Mouse (Mus musculus) kidney, adult 11 months (tissue): ENCODE data around the gene Pnmal2.
"Not testable (repeated sequence)": the region's sequence is repeated elsewhere in the genome, so short reads cannot be mapped to it uniquely, and the experiment has no call there.

Experiments used
- DNase-seq: peaks from one replicate; pipeline ENCODE4 v3.0.0; 2022

The Pnmal2 gene

GRCm38 (mm10) chr7:16946441-16947348, 2.2 kb downstream of the Pnmal2 start:
- DNase-seq = no peak

- no peak for DNase-seq
Measured at GRCm38 (mm10) chr7:16947349-16947895, 2.9 kb downstream of the Pnmal2 start.

DNA sequence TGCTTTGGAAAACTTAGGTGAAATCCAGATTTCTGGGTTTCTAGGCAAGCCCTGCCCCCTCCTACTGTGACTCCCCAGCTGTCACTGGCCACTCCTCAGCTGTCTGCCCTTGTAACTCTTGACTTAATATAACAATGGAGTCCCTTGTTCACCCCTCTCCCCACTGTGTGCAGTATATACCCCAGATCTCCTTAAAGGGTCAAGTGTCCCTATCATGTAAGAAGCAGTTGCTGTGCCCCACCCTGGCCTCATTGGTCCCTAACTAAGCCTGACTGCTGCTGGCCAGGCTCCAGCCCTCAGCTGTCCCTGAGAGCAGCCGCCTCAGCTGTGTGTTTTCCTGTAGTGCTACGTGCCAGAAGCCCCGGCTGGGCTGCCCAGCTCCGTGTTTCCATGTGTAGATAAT, 3.5 kb downstream of the Pnmal2 start:
- DNase-seq = no peak

GRCm38 (mm10) chr7:16948923-16949458, 4.5 kb downstream of the Pnmal2 start:
- no peak for DNase-seq

DNA sequence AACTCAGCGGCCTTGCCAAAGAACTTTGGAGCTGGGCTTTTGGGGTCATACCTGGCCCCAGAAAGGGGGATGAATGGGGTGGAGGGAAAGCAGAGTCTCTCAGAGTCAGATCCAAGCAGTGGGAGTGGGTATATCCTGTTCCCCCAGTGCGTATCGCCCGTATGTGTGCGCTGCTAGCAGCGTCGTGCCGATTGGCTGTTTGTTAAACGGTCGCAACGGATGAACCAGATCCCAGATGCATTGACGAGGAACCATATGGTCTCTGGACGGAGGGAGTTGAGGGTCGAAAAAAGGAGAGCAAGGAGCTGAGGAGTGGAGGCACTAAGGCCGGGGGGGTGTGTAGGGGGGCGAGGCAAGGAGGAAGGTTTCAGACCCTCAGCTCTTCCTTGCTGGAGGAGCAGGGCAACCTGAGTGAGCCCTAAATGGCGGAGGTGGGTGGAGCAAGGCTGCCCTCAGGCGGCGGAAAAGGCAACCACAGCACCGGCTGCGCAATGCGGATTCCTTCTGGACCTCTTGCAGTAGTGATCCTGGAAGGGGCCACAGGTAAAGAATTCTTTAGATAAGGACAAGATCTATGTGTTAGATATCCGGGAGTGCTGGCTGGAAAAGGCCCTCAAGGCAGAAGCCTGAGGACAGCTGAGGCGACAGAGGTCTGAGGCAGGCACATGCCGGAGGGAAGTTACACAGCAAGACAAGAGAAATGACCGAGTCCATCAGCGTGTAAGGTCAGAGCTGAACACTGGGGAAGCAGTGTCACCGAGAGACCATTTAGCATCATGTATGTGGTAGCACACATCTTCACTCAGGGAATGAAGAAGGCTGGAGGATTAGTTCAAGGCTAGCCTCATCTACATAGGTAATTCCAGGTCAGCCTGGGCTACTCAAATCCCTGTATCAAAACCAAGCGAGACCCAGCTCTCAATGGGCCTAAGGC, 5.7 kb downstream of the Pnmal2 start:
- peak; percentile 61 for DNase-seq

DNA sequence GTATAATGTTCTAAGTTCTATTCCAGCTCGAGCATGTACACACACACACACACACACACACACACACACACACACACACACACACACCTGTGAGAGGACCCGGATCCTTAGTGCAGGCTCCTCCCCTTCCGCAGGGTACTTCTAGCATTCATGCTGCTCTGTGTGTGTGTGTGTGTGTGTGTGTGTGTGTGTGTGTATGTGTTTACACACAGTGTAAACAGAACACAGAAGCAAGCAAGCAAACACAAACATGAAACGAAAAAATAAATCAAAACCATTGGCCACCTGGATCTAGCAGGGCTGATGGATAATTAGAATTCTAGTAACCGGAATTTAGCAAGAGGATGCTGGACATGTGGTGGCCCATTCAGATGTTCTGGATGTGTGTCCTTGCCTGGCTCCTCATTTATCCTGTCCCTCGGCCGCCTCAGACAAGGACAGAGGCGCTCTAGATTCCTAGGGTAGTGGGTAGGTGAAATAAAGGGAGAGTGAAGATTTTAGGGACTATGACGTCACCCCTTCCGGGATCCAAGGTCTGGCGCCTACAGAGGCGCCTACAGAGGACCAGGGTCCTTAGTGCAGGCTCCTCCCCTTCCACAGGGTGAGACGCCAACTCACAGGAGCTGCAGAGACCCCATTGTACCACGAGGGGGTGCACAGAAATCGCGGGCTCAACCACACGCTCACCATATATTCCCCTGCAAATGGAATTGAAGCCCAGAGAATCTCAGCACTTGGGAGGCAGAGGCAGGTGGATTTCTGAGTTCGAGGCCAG, 6.6 kb downstream of the Pnmal2 start:
- peak; percentile 62 for DNase-seq

GRCm38 (mm10) chr7:16953776-16954175, 9.3 kb downstream of the Pnmal2 start:
- not testable (repeated sequence) for DNase-seq

DNA sequence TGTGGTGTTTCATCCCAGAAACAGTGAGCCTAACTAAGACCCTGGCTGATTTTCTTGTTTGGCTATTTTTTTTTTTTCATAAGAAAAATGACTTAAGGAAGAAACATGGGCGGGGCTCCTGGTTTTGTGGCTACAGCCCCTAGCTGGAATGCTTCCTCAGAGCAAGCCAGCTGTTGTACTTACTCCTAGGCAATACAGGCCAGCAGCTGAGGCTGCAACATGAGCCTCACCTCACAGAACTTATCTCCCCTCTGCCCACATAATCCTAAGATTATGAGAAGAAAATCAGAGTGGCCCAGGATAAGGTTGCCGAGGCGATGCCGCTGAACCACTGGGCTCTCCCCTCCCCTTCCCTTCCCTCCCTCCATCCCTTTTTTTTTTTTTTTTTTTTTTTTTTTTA, 11.2 kb downstream of the Pnmal2 start:
- no peak for DNase-seq

GRCm38 (mm10) chr7:16956410-16957265, 12.2 kb downstream of the Pnmal2 start:
- no peak for DNase-seq

GRCm38 (mm10) chr7:16959539-16960187, 15.2 kb downstream of the Pnmal2 start, which contains the start of gene Pnmal1:
TSS of gene Pnmal1 (plus strand) at chr7:16959679.
- DNase-seq = no peak

DNA sequence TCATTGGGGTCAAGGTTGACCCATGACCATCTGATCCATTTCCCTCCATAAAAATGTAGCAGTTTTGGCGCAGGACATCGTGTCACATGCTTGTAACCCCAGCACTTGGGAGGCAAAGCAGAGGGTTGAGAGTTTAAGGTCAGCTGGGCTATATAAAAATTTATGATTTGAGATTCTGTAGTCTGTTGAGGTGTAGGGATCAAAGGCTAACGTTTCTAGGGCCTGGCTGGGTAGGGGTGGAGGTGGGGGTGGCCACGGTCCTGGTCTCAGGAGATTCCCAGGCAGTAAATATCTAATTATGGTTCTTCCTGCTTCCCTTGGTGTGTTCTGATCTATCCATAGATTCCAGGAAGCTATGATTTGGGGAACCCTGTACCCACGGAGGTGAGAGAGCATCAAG, 17.2 kb downstream of the Pnmal2 start:
- no peak for DNase-seq

DNA sequence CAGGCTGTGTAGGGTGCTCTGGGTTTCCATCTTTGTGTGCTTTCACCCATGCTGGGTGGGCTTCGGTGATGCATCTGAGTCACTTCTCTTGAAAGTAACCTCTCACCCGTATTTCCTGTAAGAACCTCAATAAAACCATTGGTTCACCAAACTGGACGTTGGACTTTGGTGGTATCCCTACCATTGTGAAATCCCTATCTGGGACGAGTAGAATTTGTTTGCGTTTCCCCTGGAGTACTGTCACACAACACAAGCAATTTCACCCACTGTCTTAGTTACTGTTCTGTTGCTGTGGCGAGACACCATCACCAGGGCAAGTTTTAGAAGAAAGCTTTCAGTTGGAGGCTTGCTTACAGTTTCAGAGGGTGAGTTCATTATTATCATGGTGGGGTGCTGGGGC, 23.9 kb downstream of the Pnmal2 start:
- no peak for DNase-seq

GRCm38 (mm10) chr7:16971160-16971559, 26.7 kb downstream of the Pnmal2 start:
- no peak for DNase-seq

- DNase-seq = no peak
Measured at GRCm38 (mm10) chr7:16974018-16974417, 29.5 kb downstream of the Pnmal2 start.

GRCm38 (mm10) chr7:16976298-16976697, 31.8 kb downstream of the Pnmal2 start:
- DNase-seq = no peak

- DNase-seq = no peak
Measured at GRCm38 (mm10) chr7:16978173-16978572, 33.7 kb downstream of the Pnmal2 start.

GRCm38 (mm10) chr7:16978593-16978992, 34.1 kb downstream of the Pnmal2 start:
- no peak for DNase-seq

- no peak for DNase-seq
Measured at GRCm38 (mm10) chr7:16980348-16980747, 35.9 kb downstream of the Pnmal2 start.

- DNase-seq = no peak
Measured at GRCm38 (mm10) chr7:16982859-16983568, 38.5 kb downstream of the Pnmal2 start, which contains the start of gene Gm42372. TSS of gene Gm42372 (plus strand) at chr7:16983086.
